Mouse (Mus musculus) intestine, embryonic 14.5 days (tissue): ENCODE results near the gene Dolk. TPM values are rescaled to one million over a fixed set of nuclear protein-coding genes. Genes with fewer than 3 reads are reported as not detected.

Source experiments
- ATAC-seq: fragments of 200-750 bp; cut with Nextera tagmentation; replicated peaks from 2 replicates; pipeline ENCODE4 v1.8.0; 2017; ENCODE audit warnings: low read depth, moderate number of reproducible peaks, moderate TSS enrichment, moderate library complexity; ENCODE audit not compliant: low FRiP score, low TSS enrichment
- DNase-seq: peaks from one replicate; pipeline ENCODE4 v3.0.0-alpha.2; 2018; ENCODE audit warnings: low spot score
- H3K27ac ChIP-seq: fragments of 300-500 bp; sonication (generic); 2 replicates; pipeline ENCODE4 v1.5.1; 2014; ENCODE audit warnings: low read depth, mild to moderate bottlenecking, control low read depth
- H3K27me3 ChIP-seq: fragments of 300-500 bp; sonication (generic); replicated peaks from 2 replicates; pipeline ENCODE4 v1.6.1; 2014; ENCODE audit warnings: low read length, control low read depth; ENCODE audit not compliant: control insufficient read depth, insufficient read depth
- H3K36me3 ChIP-seq: fragments of 300-500 bp; sonication (generic); 2 replicates; pipeline ENCODE4 v1.6.1; 2014; ENCODE audit warnings: low read length, control low read depth; ENCODE audit not compliant: control insufficient read depth, insufficient read depth
- H3K4me1 ChIP-seq: fragments of 300-500 bp; sonication (generic); replicated peaks from 2 replicates; pipeline ENCODE4 v1.6.1; 2014; ENCODE audit warnings: low read length, control low read depth, mixed read lengths; ENCODE audit not compliant: control insufficient read depth, insufficient read depth
- H3K4me2 ChIP-seq: fragments of 300-500 bp; sonication (generic); 2 replicates; pipeline ENCODE4 v1.6.1; 2014; ENCODE audit warnings: low read length
- H3K4me3 ChIP-seq: fragments of 300-500 bp; sonication (generic); 2 replicates; pipeline ENCODE4 v1.5.1; 2014; ENCODE audit warnings: low read depth, low read length, control low read depth, mixed read lengths
- H3K9ac ChIP-seq: fragments of 300-500 bp; sonication (generic); 2 replicates; pipeline ENCODE4 v1.6.1; 2014; ENCODE audit warnings: mild to moderate bottlenecking, low read length
- H3K9me3 ChIP-seq: fragments of 300-500 bp; sonication (generic); 2 replicates; pipeline ENCODE4 v1.6.1; 2016; ENCODE audit warnings: low read length, control low read depth; ENCODE audit not compliant: control insufficient read depth
- WGBS: fragments of 180-500 bp; shearing (Covaris S2); extraction: QIAGEN DNeasy Blood & Tissue Kit; methylation state at CpG from one replicate; pipeline ENCODE4 v1.1.7; 2014; 5-methylcytosine and 5-hydroxymethylcytosine counted together
- polyA plus RNA-seq: library from polyadenylated mRNA; unstranded; fragments of >200 nt; fragmentation: Nextera tagmentation; extraction: Ambion mirVana; gene quantifications from 2 replicates; pipeline ENCODE4 v1.2.1, GENCODE M21; 2014

Gene Dolk
- polyA plus RNA-seq, 1 experiment from 2014 or later: 31.9 TPM

- peaks cover 23% of the 10 kb centered on the region for H3K4me1 ChIP-seq
- DNase-seq: no peak
- no peak overlapping the region for H3K27ac ChIP-seq
- H3K36me3 ChIP-seq: peaks cover 29% of the 10 kb centered on the region
- peak overlapping the region; percentile 78 for H3K9ac ChIP-seq
- peak overlapping the region; percentile 89 for H3K4me2 ChIP-seq
- peak overlapping the region; percentile 64 for H3K4me3 ChIP-seq
- no peaks in the 10 kb centered on the region for H3K9me3 ChIP-seq
- ATAC-seq: no peak
- WGBS: 71% methylated on average over 3 of the region's 3 CpGs
- no peaks in the 10 kb centered on the region for H3K27me3 ChIP-seq
These were observed 47.1 kb downstream of the Dolk start for GRCm38 (mm10) chr2:30238906-30239465.

- WGBS: under 1% methylated on average over 37 of the region's 42 CpGs
- Histone ChIP-seq H3K4me3 (peak overlapping the region; percentile 64), H3K27me3 (no peaks in the 10 kb centered on the region), H3K9ac (peak overlapping the region; percentile 78), H3K27ac (peak overlapping the region; percentile 87), H3K4me1 (peaks cover 23% of the 10 kb centered on the region), H3K9me3 (no peaks in the 10 kb centered on the region), H3K4me2 (peak overlapping the region; percentile 89), H3K36me3 (peaks cover 23% of the 10 kb centered on the region)
- peak; percentile 90 for ATAC-seq
- peak; percentile 87 for DNase-seq
These were observed 48.3 kb downstream of the Dolk start for GRCm38 (mm10) chr2:30237881-30238280.

- no peaks in the 10 kb centered on the region for H3K27me3 ChIP-seq
- peak within 1 kb of the TSS; percentile 87 for H3K27ac ChIP-seq
- under 1% methylated on average over 58 of the region's 67 CpGs for WGBS
- peaks cover 23% of the 10 kb centered on the region for H3K4me1 ChIP-seq
- peak; percentile 97 for ATAC-seq
- H3K4me2 ChIP-seq: peak within 1 kb of the TSS; percentile 89
- H3K36me3 ChIP-seq: peaks cover 21% of the 10 kb centered on the region
- H3K4me3 ChIP-seq: peak within 1 kb of the TSS; percentile 64
- peak; percentile 100 for DNase-seq
- H3K9ac ChIP-seq: peak within 1 kb of the TSS; percentile 78
- H3K9me3 ChIP-seq: no peaks in the 10 kb centered on the region
These were observed 48.8 kb downstream of the Dolk start, which contains the start of gene Lrrc8a for GRCm38 (mm10) chr2:30237199-30237880. Gene Lrrc8a (plus strand): TSS chr2:30237715.

DNA sequence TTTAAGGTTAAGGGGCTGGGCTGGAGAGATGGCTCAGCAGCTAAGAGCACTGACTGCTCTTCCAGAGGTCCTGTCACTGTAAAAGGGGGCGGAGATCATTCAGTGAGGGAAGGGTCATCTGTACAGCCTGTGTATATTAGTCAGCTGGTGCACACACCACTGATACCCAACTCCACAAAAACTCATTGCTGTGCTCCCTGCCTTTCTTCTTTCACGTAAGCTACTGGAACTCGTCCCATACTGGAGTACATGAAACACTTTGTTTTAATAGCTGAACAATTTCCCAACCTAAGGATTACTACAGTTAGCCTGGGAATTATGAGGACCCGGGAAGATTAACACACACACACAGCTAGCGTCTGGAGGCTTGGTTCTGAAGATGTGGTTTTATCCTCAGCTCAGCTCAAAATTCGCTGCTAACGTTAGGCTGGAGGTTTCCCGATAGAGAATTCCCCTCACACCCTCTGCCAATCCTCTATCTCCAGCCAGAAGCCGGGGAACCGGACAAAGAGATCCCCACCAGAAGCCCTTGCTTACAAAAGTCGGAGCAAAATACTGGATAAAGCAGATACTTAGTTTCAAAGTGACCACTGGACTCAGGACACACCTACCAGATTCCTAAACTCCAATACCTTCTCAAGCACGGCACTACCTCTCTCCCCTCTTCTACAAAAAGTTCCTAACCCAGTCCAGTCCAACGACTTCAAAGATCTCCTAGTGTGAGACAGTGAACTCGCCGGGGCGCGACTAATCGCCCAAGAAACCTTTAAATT is 49.5 kb downstream of the Dolk start:
- H3K27ac ChIP-seq: peak overlapping the region; percentile 87
- WGBS: 2% methylated on average over 18 of the region's 18 CpGs
- peaks cover 23% of the 10 kb centered on the region for H3K4me1 ChIP-seq
- peak overlapping the region; percentile 78 for H3K9ac ChIP-seq
- DNase-seq (no peak), ATAC-seq (peak; percentile 12; the same call in 1 of the 2 replicates)
- H3K9me3 ChIP-seq: no peaks in the 10 kb centered on the region
- peak overlapping the region; percentile 64 for H3K4me3 ChIP-seq
- H3K36me3 ChIP-seq: peaks cover 16% of the 10 kb centered on the region
- peak overlapping the region; percentile 87 for H3K4me2 ChIP-seq
- H3K27me3 ChIP-seq: no peaks in the 10 kb centered on the region

DNA sequence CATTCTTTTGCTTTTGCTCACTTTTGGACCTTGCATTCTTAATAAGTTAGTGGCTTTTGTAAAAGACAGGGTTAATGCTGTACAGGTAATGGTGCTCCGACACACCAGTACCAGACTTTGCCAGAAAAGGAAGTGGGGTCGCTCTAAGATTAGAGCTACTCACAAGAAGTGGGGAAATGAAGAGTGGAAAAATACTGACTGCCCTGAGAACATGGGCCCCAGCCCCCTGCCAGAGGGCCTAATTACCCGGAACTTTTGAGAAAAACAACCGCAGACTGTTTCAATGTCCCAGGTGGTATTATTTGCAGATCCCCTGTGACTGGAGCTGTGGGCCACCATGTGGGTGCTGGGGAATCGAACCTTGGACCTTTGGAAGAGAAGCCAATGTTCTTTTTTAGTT is 50.5 kb downstream of the Dolk start:
- Histone ChIP-seq H3K27me3 (no peaks in the 10 kb centered on the region), H3K9ac (no peak overlapping the region), H3K4me1 (peaks cover 23% of the 10 kb centered on the region), H3K27ac (no peak overlapping the region), H3K4me2 (no peak overlapping the region), H3K4me3 (no peak overlapping the region), H3K9me3 (no peaks in the 10 kb centered on the region), H3K36me3 (peaks cover 6% of the 10 kb centered on the region)
- 83% methylated on average over 5 of the region's 5 CpGs for WGBS
- no peak for ATAC-seq
- DNase-seq: no peak

Other genes starting within 250 kb of the Dolk start
- 28.7 and 30.3 TPM in 2 replicates for gene Wdr34, start 237.5 kb downstream of the Dolk start, polyA plus RNA-seq
- 557 and 562 TPM in 2 replicates for gene Set, start 229.0 kb downstream of the Dolk start, polyA plus RNA-seq
- gene Pkn3, start 208.7 kb downstream of the Dolk start, polyA plus RNA-seq: 8.2 and 9.9 TPM in 2 replicates
- 60.2 and 60.3 TPM in 2 replicates for gene Zdhhc12, start 192.7 kb downstream of the Dolk start, polyA plus RNA-seq
- 9.1 and 9.5 TPM in 2 replicates for gene Zer1, start 161.7 kb downstream of the Dolk start, polyA plus RNA-seq
- 8.9 and 10.5 TPM in 2 replicates for gene Tbc1d13, start 152.6 kb downstream of the Dolk start, polyA plus RNA-seq
- 30.7 and 38.7 TPM in 2 replicates for gene Endog, start 114.8 kb downstream of the Dolk start, polyA plus RNA-seq
- gene Spout1, start 107.9 kb downstream of the Dolk start, polyA plus RNA-seq: 71.1 and 74.1 TPM in 2 replicates
- 13.0 and 15.6 TPM in 2 replicates for gene Kyat1, start 80.5 kb downstream of the Dolk start, polyA plus RNA-seq
- gene Lrrc8a, start 48.6 kb downstream of the Dolk start, polyA plus RNA-seq: 43.3 and 43.7 TPM in 2 replicates
- 0.05 and 0.28 TPM in 2 replicates for gene Gm28035, start 45.8 kb downstream of the Dolk start, polyA plus RNA-seq
- gene Phyhd1, start 20.1 kb downstream of the Dolk start, polyA plus RNA-seq: 13.3 and 14.1 TPM in 2 replicates
- not detected in 2 replicates for gene Gm28038, start 5.3 kb downstream of the Dolk start, polyA plus RNA-seq
- gene Nup188, start 63 bp upstream of the Dolk start, polyA plus RNA-seq: 45.2 and 45.9 TPM in 2 replicates
- gene Sh3glb2, start 73.0 kb upstream of the Dolk start, polyA plus RNA-seq: 60.9 and 65.9 TPM in 2 replicates
- 22.0 and 24.2 TPM in 2 replicates for gene Miga2, start 77.9 kb upstream of the Dolk start, polyA plus RNA-seq
- 40.0 and 41.7 TPM in 2 replicates for gene Dolpp1, start 105.9 kb upstream of the Dolk start, polyA plus RNA-seq
- gene Crat, start 129.5 kb upstream of the Dolk start, polyA plus RNA-seq: 22.6 and 25.3 TPM in 2 replicates
- 76.6 and 78.2 TPM in 2 replicates for gene Ptpa, start 129.7 kb upstream of the Dolk start, polyA plus RNA-seq
- gene Ier5l, start 187.9 kb upstream of the Dolk start, polyA plus RNA-seq: 2.1 TPM in 2 replicates